Mouse (Mus musculus) limb, embryonic 10.5 days (tissue): ENCODE results near the gene Plcb3. TPM values are rescaled to one million over a fixed set of nuclear protein-coding genes. Genes with fewer than 3 reads are reported as not detected.

ENCODE experiments used
- DNase-seq: peaks from one replicate; pipeline ENCODE4 v3.0.0-alpha.2; 2017; ENCODE audit warnings: low spot score
- H3K27ac ChIP-seq: fragments of 300-500 bp; sonication (generic); 2 replicates; pipeline ENCODE4 v1.5.1; 2016; ENCODE audit warnings: mild to moderate bottlenecking
- H3K27me3 ChIP-seq: fragments of 300-500 bp; sonication (generic); 2 replicates; pipeline ENCODE4 v1.6.1; 2016; ENCODE audit warnings: low read depth, mild to moderate bottlenecking; ENCODE audit not compliant: poor library complexity, severe bottlenecking
- H3K36me3 ChIP-seq: fragments of 300-500 bp; sonication (generic); 2 replicates; pipeline ENCODE4 v1.6.1; 2016; ENCODE audit warnings: mild to moderate bottlenecking, moderate library complexity
- H3K4me1 ChIP-seq: fragments of 300-500 bp; sonication (generic); 2 replicates; pipeline ENCODE4 v1.6.1; 2016
- H3K4me3 ChIP-seq: fragments of 300-500 bp; sonication (generic); 2 replicates; pipeline ENCODE4 v1.5.1; 2016; ENCODE audit warnings: mild to moderate bottlenecking, moderate library complexity
- H3K9me3 ChIP-seq: fragments of 300-500 bp; sonication (generic); replicated peaks from 2 replicates; pipeline ENCODE4 v1.6.1; 2016; ENCODE audit warnings: mild to moderate bottlenecking
- WGBS: fragments of 180-500 bp; shearing (Covaris S2); methylation state at CpG from one replicate; pipeline ENCODE4 v1.1.7; 2016; 5-methylcytosine and 5-hydroxymethylcytosine counted together
- microRNA-seq: library from miRNA; unstranded; fragments of <30 nt; microRNA quantifications from one replicate; pipeline ENCODE4, GENCODE M21; 2017
- polyA plus RNA-seq: library from polyadenylated mRNA; unstranded; fragments of >200 nt; fragmentation: Nextera tagmentation; extraction: Ambion mirVana; gene quantifications from 2 replicates; pipeline ENCODE4 v1.2.1, GENCODE M21; 2016

Gene Plcb3
- polyA plus RNA-seq, 1 experiment from 2014 or later, result 37.8 TPM

- 93% methylated on average over 3 of the region's 3 CpGs for WGBS
- no peaks in the 10 kb centered on the region for H3K27me3 ChIP-seq
- H3K9me3 ChIP-seq, result no peaks in the 10 kb centered on the region
- peaks cover 41% of the 10 kb centered on the region for H3K36me3 ChIP-seq
- H3K4me3 ChIP-seq, result no peak overlapping the region
- no peak for DNase-seq
- peaks cover 25% of the 10 kb centered on the region for H3K4me1 ChIP-seq
- no peak overlapping the region for H3K27ac ChIP-seq
Measured at GRCm38 (mm10) chr19:6906199-6906598, 70.1 kb downstream of the Plcb3 start.

- DNase-seq, result no peak
- Histone ChIP-seq H3K27ac (no peak overlapping the region), H3K4me3 (no peak overlapping the region), H3K4me1 (peaks cover 21% of the 10 kb centered on the region), H3K36me3 (peaks cover 38% of the 10 kb centered on the region), H3K27me3 (no peaks in the 10 kb centered on the region), H3K9me3 (no peaks in the 10 kb centered on the region)
- whole genome bisulfite sequencing, result 95% methylated on average over 11 of the region's 11 CpGs
Measured at GRCm38 (mm10) chr19:6905498-6906159, 70.6 kb downstream of the Plcb3 start.

- Histone ChIP-seq H3K9me3 (no peaks in the 10 kb centered on the region), H3K27ac (no peak overlapping the region), H3K4me1 (peaks cover 21% of the 10 kb centered on the region), H3K27me3 (no peaks in the 10 kb centered on the region), H3K36me3 (peaks cover 38% of the 10 kb centered on the region), H3K4me3 (no peak overlapping the region)
- WGBS, result 80% methylated on average over 2 of the region's 2 CpGs
- no peak for DNase-seq
Measured at GRCm38 (mm10) chr19:6904846-6905245, 71.4 kb downstream of the Plcb3 start.

GRCm38 (mm10) chr19:6903031-6903430 lies 73.2 kb downstream of the Plcb3 start:
- H3K4me3 ChIP-seq, result no peak overlapping the region
- no peaks in the 10 kb centered on the region for H3K27me3 ChIP-seq
- no peak overlapping the region for H3K27ac ChIP-seq
- peaks cover 38% of the 10 kb centered on the region for H3K36me3 ChIP-seq
- DNase-seq, result no peak
- WGBS, result 97% methylated on average over 1 of the region's 1 CpGs
- peaks cover 7% of the 10 kb centered on the region for H3K4me1 ChIP-seq
- no peaks in the 10 kb centered on the region for H3K9me3 ChIP-seq

Small RNA genes lying within 50 kb of the gene (microRNA-seq; reads per million reads assigned to microRNA genes)
- 1.5 reads per million for gene Mir6990

Other genes with a start within 250 kb of the Plcb3 start
- gene Rps6ka4, start 135.8 kb downstream of the Plcb3 start, polyA plus RNA-seq, result 2.8 and 4.8 TPM in 2 replicates
- 0.15 and 0.61 TPM in 2 replicates for gene Ccdc88b, start 118.3 kb downstream of the Plcb3 start, polyA plus RNA-seq
- gene Trmt112, start 66.8 kb downstream of the Plcb3 start, polyA plus RNA-seq, result 157 and 168 TPM in 2 replicates
- gene Prdx5, start 66.4 kb downstream of the Plcb3 start, polyA plus RNA-seq, result 122 and 131 TPM in 2 replicates
- 6.2 and 7.0 TPM in 2 replicates for gene Esrra, start 54.7 kb downstream of the Plcb3 start, polyA plus RNA-seq
- gene Catsperz, start 51.1 kb downstream of the Plcb3 start, polyA plus RNA-seq, result 0.76 and 0.93 TPM in 2 replicates
- gene Kcnk4, start 42.0 kb downstream of the Plcb3 start, polyA plus RNA-seq, result 0.11 TPM in 1 of 2 replicates, not detected in the other
- gene Bad, start 34.6 kb downstream of the Plcb3 start, polyA plus RNA-seq, result 51.8 and 55.3 TPM in 2 replicates
- 21.6 and 24.4 TPM in 2 replicates for gene Gpr137, start 34.0 kb downstream of the Plcb3 start, polyA plus RNA-seq
- 245 and 281 TPM in 2 replicates for gene Ppp1r14b, start 1.5 kb downstream of the Plcb3 start, polyA plus RNA-seq
- gene Fkbp2, start 4.0 kb upstream of the Plcb3 start, polyA plus RNA-seq, result 94.0 and 102 TPM in 2 replicates
- 41.1 and 41.7 TPM in 2 replicates for gene Vegfb, start 11.2 kb upstream of the Plcb3 start, polyA plus RNA-seq
- gene Dnajc4, start 16.1 kb upstream of the Plcb3 start, polyA plus RNA-seq, result 17.4 and 19.4 TPM in 2 replicates
- gene Nudt22, start 19.6 kb upstream of the Plcb3 start, polyA plus RNA-seq, result 21.1 and 21.2 TPM in 2 replicates
- 7.4 and 10.6 TPM in 2 replicates for gene Trpt1, start 19.7 kb upstream of the Plcb3 start, polyA plus RNA-seq
- gene Fermt3, start 43.0 kb upstream of the Plcb3 start, polyA plus RNA-seq, result 7.0 and 7.5 TPM in 2 replicates
- 455 and 483 TPM in 2 replicates for gene Stip1, start 63.5 kb upstream of the Plcb3 start, polyA plus RNA-seq
- 2.8 and 4.4 TPM in 2 replicates for gene Macrod1, start 80.3 kb upstream of the Plcb3 start, polyA plus RNA-seq
- gene Flrt1, start 129.3 kb upstream of the Plcb3 start, polyA plus RNA-seq, result 0.54 and 1.6 TPM in 2 replicates
- 252 and 263 TPM in 2 replicates for gene Otub1, start 229.8 kb upstream of the Plcb3 start, polyA plus RNA-seq
- gene Cox8a, start 241.1 kb upstream of the Plcb3 start, polyA plus RNA-seq, result 862 and 928 TPM in 2 replicates